Mouse (Mus musculus): Measurements from ENCODE around the gene Gm8439. TPM values are rescaled to one million over a fixed set of nuclear protein-coding genes. Genes with fewer than 3 reads are reported as not detected.
"Not testable (repeated sequence)": the region's sequence is repeated elsewhere in the genome, so short reads cannot be mapped to it uniquely, and the experiment has no call there.

Gm8439 gene
- total RNA-seq (2021): not detected

GRCm38 (mm10) chr4:120588445-120588844, at the start of gene Gm8439:
TSS of gene Gm8439 (plus strand) at chr4:120588745.
- DNase-seq (ENCODE audit: extremely low spot score in 1 of 2, low spot score in 1 of 2): no peak

DNA sequence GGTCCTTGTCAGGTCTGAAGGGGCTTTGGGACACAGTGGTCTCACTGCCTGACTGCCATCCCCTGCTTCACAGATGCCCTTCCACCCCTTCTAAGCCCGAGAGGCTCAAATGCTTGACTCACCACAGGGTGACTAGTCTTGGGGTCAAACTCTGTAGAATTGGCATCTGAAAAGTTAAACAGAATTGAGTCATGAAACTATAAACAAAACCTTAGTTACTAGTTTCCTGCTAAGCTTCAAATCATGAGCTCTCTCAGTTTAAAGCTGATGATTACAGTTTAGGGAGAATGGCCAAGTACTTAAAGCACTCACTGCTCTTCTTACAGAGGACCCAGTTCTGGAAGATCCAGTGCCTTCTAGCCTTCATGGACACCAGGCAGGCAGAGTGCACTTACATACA, 43.6 kb upstream of the Gm8439 start:
- no peak for DNase-seq (ENCODE audit: extremely low spot score in 1 of 2, low spot score in 1 of 2)

- DNase-seq (ENCODE audit: extremely low spot score in 1 of 2, low spot score in 1 of 2): no peak
Observed at GRCm38 (mm10) chr4:120556592-120556991, 32.0 kb upstream of the Gm8439 start.

DNA sequence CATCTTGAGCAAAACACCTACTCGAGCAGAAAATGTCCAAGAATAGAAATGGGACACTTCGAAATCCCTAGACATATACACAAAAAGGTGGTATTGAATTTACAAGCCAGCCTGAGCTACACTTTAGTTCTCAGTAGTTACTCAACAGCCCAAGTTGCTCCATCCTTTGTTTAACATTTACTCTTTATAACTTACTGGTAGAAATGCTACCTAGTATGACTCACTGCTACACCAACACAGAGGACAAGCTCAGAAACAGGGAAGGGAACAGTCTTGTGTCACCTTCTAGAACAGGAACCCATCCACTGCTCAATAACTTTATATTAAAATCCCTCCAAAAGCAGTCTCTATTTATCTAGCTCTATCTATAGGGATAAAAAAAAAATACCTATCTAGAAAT, 22.8 kb upstream of the Gm8439 start:
- DNase-seq (ENCODE audit: extremely low spot score in 1 of 2, low spot score in 1 of 2): no peak

- DNase-seq (ENCODE audit: extremely low spot score in 1 of 2, low spot score in 1 of 2): no peak
Observed at GRCm38 (mm10) chr4:120568005-120568404, 20.5 kb upstream of the Gm8439 start.

- no peak for DNase-seq (ENCODE audit: extremely low spot score in 1 of 2, low spot score in 1 of 2)
Observed at GRCm38 (mm10) chr4:120569025-120569424, 19.5 kb upstream of the Gm8439 start.

- DNase-seq (ENCODE audit: extremely low spot score in 1 of 2, low spot score in 1 of 2): peak; percentile 86 to 97
Observed at GRCm38 (mm10) chr4:120569486-120570437, 18.8 kb upstream of the Gm8439 start, which contains the start of gene Ctps. TSS of gene Ctps (minus strand) at chr4:120570276.

DNA sequence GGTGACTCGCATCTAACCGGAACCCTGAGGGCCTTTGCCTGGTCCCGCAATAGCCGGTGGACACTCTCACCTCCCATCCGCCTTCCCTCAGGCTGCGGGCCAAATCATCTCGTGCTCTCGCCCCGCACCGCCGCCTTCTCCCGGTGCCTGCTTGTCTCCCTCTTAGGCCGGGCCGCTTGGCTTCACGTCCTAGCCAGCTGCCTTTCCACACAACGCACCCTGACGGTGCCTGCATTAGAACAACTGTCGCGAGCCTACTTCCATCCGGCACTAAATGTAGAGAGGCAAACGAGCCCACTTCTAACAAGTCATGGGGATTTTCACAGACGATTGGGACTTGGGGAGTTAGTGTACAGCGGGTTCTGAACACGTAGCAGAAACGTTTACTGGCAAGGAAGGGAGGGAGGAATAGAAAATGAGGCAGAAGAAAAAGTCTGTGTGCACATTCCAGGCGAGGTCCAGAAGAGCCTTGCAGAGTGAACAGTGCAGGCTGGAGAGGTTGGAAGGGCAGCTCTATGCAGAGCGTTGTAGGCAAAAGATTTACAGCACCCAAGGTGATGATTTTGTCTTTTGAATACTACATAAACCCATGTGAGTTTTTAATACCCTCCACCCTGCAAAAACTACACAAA, 18.0 kb upstream of the Gm8439 start:
- DNase-seq (ENCODE audit: extremely low spot score in 1 of 2, low spot score in 1 of 2): no peak

DNA sequence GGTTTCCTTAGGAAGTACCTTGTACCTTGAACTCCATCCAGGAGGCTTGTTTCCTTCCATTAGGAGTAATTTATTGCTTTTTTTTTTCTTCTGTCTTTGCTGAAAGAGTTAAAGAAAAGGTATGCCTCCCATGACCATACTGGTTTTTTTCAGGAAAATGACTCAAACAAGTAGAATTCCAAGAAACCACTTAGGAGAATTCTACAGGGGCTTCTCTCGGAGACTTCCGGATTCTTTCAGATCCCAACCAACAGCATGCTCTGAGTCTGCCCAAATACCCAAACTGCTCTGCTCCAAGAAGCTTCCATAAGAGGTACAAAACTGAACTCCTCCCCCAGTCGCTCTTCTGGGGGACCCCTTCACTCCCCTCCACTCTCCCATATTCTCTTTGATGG, 17.5 kb upstream of the Gm8439 start:
- no peak for DNase-seq (ENCODE audit: extremely low spot score in 1 of 2, low spot score in 1 of 2)

DNA sequence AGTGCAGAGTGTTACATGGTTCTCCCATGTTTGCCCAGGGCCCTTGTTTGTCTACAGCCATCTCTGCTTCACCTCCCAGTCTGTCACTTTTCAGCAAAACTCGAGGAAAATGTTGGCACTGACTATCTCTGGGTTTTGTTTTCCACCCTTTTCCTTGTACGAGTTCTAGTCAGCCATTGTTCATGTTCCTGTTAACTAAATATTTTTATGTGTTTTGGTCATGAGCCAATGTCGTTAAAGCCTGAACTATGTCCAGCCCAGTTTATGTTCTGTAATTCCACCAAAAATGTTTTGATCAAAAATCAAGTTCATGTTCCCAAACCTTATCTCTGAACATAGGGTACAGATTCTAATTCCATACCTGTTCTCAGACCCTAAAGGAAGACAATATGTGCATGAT, 16.9 kb upstream of the Gm8439 start:
- no peak for DNase-seq (ENCODE audit: extremely low spot score in 1 of 2, low spot score in 1 of 2)

- DNase-seq (ENCODE audit: extremely low spot score in 1 of 2, low spot score in 1 of 2): no peak
Observed at GRCm38 (mm10) chr4:120580894-120581293, 7.7 kb upstream of the Gm8439 start.

DNA sequence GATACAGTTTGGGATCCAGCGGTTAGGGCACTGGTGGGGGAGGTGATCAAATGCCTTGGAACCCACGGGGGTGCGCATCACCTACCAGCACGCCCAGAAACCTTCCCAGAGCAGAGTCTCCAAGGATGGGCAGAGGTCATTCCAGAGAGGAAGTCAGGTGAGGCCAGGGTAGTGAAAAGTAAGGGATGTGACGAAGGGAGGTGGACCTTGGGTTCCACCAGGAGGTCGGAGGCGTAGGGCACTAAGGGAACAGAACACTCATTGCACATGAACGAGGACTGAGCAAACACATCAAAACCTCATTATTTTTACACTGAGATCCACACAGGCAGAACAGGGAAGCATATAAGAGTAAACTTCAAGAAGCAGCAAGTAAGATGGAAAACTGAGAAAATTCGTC, 6.8 kb upstream of the Gm8439 start:
- DNase-seq (ENCODE audit: extremely low spot score in 1 of 2, low spot score in 1 of 2): no peak

GRCm38 (mm10) chr4:120586986-120587385, 1.6 kb upstream of the Gm8439 start:
- no peak for DNase-seq (ENCODE audit: extremely low spot score in 1 of 2, low spot score in 1 of 2)

- DNase-seq (ENCODE audit: extremely low spot score in 1 of 2, low spot score in 1 of 2): no peak
Observed at GRCm38 (mm10) chr4:120589070-120589469, 525 bp downstream of the Gm8439 start.

- peak; percentile 40 to 53 for DNase-seq (ENCODE audit: extremely low spot score in 1 of 2, low spot score in 1 of 2)
Observed at GRCm38 (mm10) chr4:120589815-120590422, 1.4 kb downstream of the Gm8439 start.

DNA sequence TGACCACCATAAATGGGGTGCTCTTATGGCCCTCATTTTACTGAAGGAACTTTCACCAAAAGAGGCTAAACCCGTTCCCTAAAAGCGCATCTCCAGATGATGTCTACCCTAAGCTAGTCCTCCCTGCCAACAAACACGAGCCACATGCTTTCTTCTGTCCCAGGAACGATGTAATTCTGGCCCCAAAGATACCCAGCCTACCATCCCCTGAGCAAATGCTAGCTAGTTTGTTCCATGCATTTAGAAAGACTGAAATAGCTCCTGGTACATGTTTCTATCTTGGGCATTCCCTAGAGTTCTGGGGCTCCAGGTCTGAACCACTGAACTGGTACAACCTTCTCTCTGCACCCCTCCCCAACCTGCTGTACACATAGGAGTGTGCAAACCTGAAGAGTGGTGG, 2.4 kb downstream of the Gm8439 start:
- no peak for DNase-seq (ENCODE audit: extremely low spot score in 1 of 2, low spot score in 1 of 2)

DNA sequence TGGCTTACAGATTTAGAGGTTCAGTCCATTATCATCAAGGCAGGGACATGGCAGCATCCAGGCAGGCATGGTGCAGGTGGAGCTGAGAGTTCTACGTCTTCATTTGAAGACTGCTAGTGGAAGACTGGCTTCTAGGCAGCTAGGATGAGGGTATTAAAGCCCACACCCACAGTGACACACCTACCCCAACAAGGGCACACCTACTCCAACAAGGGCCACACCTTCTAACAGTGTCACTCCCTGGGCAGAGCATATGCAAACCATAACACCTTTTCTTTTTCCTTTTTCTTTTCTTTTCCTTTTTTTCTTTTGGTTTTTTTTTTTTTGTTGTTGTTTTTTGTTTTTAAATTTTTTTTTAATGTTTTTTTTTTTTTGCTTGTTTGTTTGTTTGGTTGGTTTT, 7.7 kb downstream of the Gm8439 start:
- not testable (repeated sequence) for DNase-seq (ENCODE audit: extremely low spot score in 1 of 2, low spot score in 1 of 2)

- no peak for DNase-seq (ENCODE audit: extremely low spot score in 1 of 2, low spot score in 1 of 2)
Observed at GRCm38 (mm10) chr4:120598922-120599321, 10.4 kb downstream of the Gm8439 start.

GRCm38 (mm10) chr4:120601774-120602173, 13.2 kb downstream of the Gm8439 start:
- no peak for DNase-seq (ENCODE audit: extremely low spot score in 1 of 2, low spot score in 1 of 2)

DNA sequence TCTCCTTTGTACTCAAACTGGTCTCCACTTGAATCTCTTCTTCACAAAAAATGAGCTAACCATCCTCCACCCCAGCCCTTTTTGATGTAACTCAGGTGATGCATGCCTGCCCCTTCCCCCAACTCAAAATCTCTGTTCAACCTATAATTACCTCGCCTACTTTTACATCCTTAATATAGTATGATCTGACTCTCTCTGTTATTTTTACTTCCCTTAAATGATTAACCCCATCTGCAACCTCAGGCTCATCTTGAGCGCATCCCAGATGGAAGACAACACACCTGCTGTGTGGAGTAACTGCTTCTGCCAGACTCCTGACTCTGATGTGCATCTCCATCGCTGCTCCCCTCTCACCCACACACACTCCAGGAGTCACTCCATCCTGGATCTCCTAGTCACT, 14.1 kb downstream of the Gm8439 start:
- no peak for DNase-seq (ENCODE audit: extremely low spot score in 1 of 2, low spot score in 1 of 2)

- DNase-seq (ENCODE audit: extremely low spot score in 1 of 2, low spot score in 1 of 2): no peak
Observed at GRCm38 (mm10) chr4:120606941-120607340, 18.4 kb downstream of the Gm8439 start.
